Mouse (Mus musculus) 3T3-L1 (cell line): ENCODE data around the gene Flnc.

ENCODE experiments used
- DNase-seq: peaks from one replicate; pipeline ENCODE4 v3.0.0-alpha.2; 2015; ENCODE audit warnings: low read depth, low spot score

Flnc gene

DNA sequence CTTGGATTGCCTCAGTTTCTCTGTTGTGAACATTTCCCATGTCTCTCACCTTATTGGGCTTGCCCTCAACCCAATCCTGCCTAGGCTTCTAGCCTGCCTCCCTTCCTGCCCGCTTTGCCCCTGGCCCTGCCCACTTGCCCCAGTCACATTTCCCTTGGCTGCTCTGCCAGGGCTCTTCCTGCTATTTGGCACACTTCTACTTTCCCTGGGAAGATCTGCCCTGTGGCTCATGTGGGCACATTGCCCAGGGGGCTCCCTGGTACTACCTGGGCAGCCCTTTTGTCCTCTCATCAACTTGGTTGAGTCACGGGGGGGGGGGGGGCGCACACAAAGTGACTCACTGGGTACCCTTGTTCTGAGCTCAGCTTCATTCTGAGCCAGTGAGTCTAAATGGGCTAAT, 900 bp upstream of the Flnc start:
- peak; percentile 75 for DNase-seq

DNA sequence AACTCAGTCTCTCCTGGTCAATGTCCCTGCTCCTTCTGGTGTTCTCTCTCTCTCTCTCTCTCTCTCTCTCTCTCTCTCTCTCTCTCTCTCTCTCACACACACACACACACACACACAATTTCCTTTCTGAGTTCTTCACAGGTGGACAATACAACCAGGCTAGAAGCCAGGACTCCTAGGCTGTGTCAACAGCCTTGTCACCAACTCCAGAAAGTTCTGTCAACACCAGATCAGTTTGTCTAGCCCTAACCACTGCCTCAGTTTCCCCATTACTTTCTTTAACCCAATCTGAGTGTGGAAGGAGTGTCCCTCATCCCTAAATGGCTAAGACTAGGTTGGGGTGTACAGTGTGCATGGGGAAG, 399 bp upstream of the Flnc start:
- peak; percentile 66 for DNase-seq

DNA sequence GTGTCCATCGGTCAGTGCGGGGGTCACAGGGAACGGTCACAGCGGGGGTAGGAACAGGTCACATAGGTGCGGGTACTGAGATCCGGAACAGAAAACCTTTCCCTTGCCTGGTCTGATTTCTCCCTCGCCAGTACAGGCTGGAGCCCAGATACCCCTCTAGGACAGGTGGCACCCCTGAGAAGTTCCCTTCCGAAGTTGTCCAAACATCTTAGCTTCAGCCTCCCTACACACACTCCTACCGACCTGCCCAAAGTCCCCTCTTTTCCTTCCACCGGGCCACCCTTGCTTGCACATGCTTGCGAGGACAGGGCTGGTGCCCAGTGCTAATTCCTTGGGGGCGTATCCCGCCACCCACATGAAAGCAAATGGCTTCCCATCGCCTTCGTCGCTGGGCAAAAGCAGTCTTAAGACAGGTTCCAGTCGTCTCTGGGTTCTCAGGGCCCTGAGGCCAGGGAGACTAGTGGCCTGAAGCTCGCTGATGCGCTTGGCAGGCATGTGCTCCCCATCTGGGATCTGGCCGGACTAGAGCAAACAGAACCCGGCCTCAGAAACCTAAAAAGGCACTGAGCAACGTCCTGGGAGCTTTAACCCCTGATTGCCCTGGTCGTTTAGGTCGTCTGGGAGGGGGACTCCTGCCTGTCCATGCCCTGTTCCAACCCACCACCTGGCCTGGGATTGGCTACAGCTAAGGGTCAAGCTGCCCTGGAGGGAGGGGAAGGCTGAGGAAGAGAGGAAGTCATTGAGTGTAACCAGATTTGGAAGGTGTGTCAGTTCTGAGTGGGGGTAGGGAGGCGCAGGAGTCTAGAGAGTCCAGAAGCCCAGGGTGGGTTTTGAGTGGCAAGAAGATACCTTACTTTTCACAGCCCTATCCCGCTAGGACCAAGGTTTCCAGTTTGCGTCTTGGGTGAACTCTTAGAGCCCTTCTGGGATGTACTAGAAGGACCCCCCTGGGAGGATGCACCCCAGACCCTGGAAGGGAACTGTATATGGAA, 1.0 kb downstream of the Flnc start:
- peak; percentile 85 for DNase-seq

DNA sequence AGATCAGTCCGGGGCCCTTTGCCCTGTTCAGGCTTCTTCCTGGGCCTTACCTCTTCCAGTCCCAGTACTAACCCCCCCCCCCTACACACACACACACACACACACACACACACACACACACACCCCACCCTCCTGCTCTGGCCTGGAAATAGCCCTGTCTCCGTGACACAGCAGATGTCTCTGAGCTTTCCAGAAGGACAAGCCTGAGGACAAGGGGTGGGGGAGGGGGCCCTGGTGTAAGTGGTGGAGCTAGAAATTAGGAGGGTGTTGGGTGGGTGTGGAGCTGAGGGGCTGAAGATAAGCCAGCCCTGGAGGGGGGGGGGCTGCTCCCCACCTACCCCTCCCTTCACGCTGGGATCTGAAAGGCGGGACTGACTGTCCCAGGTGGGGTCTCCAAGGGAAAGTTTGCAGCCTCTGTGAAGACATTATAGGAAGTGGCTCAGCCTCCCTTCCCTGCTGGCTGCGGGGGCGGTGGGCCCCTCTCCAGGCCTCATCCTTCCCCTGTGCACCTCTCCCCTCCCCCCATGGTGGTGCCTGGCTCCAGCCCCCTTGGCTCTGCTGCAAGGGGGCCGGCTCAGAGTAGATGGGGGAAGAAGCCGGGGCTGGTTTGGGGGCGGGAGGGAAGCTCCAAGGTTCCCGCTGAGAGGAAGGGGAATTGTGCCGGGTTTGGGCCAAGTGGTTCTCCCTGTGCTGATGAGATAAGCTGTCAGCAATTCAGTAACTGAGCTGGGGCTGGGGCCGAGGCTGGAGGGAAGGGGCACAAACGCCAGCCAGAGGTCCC, 2.0 kb downstream of the Flnc start:
- DNase-seq, result peak; percentile 82

DNA sequence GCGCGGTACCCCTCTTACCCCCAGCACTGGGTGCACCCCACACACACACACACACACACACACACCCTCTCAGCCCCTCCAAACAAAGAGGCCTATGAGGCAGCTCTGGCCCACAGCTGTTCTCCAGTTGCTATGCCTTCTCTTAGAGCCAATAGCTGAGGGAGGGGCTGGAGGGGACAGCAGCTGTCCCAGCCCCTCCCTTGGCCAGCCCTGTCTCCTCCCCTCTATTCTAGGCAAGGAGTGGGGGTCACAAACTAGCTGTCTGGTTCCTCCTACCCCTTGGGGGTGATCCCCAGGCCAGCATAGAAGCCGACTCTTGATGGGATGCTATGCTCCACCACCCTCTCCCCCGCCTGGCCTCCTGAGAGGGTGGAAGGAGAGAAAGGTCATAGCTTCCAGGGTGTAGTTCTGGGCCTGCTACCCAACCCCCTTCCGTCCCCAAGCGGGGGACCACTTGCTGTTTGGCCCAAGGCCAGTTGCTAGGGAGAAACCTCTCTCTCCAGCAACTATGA, 2.9 kb downstream of the Flnc start:
- peak; percentile 64 for DNase-seq

DNA sequence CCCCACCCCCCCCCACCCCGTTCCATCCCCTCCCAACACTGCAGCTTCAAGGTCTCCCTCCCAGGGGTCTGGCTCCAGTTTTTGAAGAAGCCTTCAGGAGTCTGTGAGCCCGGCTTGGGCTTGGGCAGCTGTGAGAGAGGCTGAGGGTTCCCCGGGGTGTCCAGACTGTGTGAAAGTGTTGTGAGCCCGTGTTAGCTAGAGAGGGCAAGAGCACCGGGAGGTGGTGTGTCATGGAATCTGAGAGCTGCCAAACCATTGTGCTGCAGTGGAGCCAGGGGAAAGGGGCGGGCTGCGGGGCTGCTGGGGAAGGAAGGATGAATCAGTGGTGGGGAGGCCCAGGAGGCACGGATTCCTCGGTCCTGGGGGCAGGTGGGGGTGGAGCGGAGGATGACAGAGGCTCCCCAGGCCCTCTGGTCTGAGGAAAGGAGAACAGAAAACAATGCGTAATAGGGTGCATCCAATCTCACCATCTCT, 3.4 kb downstream of the Flnc start:
- peak; percentile 97 for DNase-seq

DNA sequence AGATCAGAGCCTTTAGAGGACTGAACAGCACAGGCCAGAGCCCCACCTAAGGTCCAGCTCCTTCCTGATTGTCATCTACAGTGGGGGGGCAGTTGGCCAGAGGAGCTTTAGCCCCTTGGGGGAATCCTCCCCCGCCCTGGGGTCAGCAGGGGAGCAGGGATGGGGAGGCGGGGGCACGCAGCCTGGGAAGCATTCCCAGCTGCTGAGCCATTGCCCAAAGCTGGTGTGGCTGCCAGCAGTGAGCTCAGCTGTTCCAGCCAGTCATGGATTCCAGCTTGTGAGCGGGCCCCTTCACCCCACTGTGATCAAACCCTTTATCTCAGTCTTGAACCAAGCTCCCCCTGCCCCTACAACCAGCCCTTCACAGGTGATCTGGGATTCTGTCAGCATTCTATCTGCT, 6.2 kb downstream of the Flnc start:
- DNase-seq, result peak; percentile 37

DNA sequence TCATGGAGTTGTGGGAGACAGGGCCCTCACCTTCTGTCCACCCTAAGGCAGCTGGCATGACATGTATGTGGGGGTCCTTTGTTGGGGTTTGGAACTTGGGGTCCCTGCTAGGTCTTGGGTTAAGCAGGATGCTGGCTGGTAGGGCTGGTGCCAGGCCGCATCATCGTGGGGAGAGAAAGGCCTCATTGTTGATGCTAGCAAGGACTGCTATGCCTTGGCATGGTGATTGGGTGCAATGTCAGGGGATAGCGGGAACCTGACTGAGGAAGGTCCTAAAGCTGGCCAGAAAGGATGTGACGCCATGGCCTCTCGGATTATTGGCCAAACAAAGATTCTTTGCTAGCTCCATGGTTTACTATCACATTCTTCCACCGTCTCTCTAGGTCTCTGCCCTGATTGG, 6.7 kb downstream of the Flnc start:
- no peak for DNase-seq

DNA sequence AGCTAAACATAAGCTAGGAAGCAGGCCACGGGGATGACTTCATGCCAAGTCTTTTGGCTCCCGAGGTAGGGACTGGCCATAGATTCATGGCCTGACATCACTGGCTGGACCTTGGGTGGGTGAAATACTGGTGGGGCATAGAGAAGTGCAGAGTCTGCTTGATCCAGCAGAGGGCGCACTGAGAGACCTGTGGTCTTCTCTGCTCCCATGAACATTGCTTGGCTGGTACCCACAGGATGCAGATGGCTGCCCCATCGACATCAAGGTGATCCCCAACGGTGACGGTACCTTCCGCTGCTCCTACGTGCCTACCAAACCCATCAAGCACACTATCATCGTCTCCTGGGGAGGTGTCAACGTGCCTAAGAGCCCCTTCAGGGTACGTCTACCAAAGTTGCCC, 11.7 kb downstream of the Flnc start:
- peak; percentile 82 for DNase-seq

DNA sequence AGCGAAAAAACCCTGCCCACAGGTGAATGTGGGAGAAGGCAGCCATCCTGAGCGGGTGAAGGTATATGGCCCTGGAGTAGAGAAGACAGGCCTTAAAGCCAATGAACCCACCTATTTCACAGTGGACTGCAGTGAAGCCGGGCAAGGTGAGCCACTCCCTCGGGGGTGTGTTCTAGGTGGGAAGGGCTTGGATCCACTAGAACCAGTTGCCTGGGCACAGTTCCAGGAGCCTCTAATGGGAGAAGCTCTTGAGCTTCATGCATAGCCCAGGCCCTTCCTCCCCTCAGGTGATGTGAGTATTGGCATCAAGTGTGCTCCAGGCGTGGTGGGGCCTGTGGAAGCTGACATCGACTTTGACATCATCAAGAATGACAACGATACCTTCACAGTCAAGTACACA, 12.3 kb downstream of the Flnc start:
- no peak for DNase-seq

DNA sequence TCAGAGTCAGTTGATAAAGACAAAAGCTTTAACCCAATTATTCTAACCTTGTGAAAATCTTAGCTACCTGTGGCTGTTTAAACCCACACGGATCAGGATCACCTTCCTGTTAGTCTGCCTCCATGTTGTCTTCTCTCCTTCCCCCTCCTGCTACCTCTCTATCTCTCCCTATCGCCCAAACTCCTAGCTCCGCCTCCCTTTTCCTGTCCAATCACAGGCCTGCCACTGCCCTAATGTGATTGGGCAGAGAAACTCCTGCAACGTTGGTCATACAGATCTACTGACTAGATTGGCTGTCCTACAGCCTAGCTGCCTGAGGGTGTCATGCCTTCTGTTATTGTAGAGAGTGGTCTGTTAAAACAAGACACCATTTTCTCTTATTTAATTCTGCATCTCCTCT, 16.8 kb downstream of the Flnc start:
- peak; percentile 60 for DNase-seq

DNA sequence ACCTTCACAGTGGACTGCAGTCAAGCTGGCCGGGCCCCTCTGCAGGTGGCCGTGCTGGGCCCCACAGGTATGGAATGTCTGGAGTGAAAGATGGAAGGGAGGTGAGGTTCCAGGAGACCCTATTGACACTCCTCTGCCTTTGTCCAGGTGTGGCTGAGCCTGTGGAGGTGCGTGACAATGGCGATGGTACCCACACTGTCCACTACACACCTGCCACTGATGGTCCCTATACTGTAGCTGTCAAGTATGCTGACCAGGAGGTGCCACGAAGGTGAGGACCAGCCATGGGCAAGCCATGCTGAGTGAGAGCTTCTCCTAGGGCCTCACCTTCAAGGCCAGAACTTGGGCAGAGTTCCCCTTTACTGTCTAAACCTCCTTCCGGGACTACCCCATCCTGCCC, 17.6 kb downstream of the Flnc start:
- DNase-seq, result no peak

DNA sequence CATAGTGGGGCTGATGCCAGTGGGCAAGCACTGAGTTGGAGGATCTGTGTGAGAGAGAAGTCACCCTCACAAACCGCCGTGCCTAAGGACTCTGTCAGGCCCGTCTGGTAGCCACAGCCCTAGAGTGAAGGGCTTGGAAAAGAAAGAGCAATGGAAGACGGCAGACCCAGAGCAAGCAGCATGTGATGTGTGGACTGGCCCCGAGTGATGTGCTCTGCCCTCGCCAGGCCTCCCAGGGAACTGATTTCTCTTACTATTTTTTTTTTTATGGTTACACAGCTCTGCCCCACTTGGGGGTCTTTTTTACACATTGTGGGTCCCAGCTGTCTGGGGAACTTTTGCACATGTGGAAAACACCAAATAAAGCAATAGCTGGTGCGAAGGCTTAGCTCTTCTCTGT, 28.4 kb downstream of the Flnc start:
- DNase-seq, result no peak

DNA sequence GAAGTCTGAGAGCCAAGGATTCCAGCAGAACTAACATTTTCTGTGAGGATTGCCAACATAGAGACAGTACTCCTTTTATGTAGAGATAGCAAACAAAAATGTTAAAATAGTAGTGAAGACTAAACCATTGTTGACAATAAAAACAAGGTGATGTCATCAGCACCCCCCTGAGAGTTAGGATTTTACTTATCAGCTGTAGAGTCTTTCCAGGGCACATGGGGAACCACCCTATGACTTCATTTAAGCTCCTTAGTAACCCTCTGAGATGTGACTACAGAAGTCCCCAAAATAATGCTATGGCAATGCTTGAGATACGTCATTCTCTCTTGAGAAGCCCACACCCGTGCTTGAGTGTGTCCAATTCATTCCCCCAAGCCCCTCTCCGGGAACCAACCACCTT, 30.3 kb downstream of the Flnc start:
- peak; percentile 25 for DNase-seq

DNA sequence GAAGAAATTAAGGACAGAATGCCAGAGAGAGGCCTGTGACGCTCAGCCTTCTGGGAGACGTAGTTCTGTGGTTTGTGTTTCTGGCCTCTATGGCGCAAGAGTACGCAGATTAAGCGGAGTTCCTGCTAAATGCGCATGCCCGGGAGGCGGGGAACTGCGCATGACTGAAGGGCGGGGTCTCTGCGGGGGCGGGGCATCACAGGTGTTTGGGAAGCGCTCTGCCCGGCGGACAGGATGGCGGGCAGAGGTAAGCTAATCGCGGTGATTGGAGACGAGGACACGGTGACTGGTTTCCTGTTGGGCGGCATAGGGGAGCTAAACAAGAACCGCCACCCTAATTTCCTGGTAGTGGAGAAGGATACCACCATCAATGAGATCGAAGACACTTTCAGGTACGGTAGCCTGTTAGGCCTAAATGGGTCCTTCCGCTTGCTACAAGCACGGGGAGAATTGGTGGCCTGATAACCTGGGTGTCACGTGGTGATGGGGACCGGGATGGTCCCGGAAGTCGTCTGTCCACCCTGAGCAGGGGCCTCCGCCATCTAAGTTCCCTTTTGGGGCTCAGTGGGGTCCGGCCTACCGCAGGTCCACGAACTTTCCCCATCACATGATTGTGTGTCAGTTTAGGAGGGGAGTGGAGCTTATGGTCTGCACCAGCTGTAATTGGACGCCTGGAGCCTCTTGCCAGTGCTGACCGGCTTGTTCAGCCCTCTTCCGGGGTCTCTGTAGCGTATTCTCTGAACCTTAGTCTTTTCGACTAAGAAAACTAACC, 34.7 kb downstream of the Flnc start, which contains the start of gene Atp6v1f:
Gene Atp6v1f, plus strand, starts transcription at position 136 of the 772 bp plus-strand sequence.
- peak; percentile 98 for DNase-seq

DNA sequence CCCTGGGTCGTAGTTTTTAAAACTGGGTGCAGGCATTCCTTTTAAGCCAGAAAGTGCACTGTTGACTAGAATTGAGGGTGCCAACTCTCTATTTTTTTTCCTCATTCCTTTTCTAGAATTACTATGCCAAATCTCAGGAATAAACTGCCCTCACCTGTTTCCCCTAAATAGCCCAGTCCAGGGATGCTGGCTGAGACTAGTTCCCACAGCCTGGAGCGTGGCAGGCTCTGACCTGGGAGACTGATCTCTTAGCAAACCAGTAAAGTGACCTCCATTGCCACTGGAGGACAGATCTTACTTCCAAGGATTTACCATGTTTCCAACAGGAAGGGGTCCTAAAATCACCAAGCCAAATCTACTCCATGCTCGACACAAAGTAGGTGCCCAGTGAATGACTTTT, 35.8 kb downstream of the Flnc start:
- DNase-seq, result no peak

DNA sequence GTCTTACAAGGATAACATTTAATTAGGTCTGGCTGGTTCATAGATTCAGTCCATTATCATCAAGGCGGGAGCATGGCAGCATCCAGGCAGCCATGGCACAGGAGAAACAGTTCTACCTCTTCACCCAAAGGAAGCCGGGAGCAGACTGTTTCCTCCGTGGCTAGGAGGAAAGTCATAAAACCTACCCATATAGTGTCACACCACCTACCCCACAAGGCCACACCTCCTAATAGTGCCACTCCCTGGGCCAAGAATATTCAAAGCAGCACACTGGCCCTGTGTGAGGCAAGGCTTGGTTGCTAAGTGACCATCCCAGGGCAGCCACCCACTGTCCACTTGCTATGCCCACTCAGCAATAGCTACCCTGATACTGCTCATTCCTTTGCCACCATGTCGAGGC, 38.1 kb downstream of the Flnc start, which contains the start of gene Atp6v1fnb:
Gene Atp6v1fnb, plus strand, starts transcription at position 301 of the 400 bp plus-strand sequence.
- no peak for DNase-seq

DNA sequence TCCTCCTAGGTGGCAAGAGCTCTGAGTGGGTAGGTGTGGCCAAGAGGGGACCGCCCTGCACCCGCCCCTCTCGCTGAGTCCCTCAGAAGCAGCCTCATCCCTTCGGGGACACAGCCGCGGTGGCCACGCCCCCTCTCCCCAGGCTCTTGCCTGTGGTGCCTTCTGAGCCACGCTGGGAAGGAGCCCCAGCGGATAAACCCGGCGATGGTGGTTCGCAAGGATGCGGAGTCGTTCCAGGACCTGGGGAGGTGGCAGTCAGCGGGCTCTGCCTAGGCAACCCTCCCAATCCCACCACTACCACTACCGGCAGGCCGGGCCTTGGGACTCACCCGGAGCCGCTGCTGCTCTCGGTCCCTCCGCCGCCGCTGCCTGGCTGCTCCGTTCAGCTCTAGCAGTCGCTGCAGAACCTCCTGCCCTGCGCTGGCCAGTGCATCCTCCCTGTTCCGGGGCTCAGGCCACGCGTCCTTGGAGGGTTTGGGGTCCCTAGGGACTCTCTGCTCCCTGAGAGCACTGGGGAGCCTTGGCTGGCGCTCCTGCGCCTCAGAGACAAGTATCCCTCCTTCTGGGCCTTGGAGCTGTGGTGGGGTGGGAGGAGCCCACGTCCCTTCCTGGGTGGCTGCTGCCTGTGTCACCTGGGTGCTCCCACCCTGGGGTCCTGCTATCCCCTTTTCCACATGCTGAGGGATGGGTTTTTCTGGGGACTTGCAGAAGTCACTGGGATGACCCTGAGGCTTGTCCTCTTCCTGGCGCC, 41.1 kb downstream of the Flnc start:
- no peak for DNase-seq

DNA sequence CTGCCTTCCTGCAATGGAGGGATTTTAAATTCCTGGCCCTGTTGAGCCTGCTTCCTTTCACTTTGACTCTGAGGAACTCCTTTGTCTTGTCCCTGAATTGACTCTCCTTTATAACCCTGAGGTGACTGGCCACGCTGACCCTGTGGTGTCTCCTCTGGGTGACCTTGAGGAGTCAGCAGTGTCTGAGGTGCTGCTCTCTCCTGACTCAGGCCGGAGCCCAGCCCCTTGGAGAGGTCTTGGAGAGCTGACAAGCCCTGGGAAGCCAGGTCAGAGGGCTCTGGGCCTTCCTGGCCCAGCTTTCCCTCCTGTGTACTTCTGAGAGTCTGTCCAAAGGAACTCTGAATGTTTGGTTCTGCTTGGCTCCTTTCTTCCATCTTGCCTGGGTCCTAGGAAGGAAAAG, 41.7 kb downstream of the Flnc start:
- DNase-seq, result no peak

DNA sequence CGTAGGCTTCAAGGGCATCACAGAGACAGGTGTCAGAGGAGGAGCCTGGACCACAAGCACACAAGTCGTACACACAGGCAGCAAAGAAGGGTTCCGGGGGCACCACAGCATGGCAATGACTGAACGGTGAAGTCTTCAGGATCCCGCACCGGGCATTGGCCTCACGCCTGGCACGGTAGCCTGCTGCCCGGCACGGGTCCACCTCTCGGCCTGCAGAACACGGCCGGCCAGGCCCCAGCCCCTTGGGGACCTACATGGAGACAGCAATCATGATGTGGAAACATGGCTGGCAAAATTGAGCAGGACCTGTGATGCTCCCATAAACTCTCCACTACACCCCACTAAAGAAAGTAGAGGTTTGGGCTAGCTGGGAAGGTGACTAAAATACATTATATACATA, 49.6 kb downstream of the Flnc start:
- DNase-seq, result no peak
